Mouse (Mus musculus) neutrophil, adult 65 days (primary cell): Measurements from ENCODE around the gene Lepr. TPM values are rescaled to one million over a fixed set of nuclear protein-coding genes. Genes with fewer than 3 reads are reported as not detected.

Experiments used
- total RNA-seq: library from RNA; stranded (reverse); gene quantifications from 2 replicates; pipeline ENCODE4 v1.2.4, GENCODE M21; 2023

The Lepr gene
- 1.2 TPM in 1 of 2 replicates, not detected in the other for total RNA-seq

GRCm38 (mm10) chr4:101717367-101718121, at the start of gene Lepr:
Gene Lepr (plus strand): TSS chr4:101717404.

DNA sequence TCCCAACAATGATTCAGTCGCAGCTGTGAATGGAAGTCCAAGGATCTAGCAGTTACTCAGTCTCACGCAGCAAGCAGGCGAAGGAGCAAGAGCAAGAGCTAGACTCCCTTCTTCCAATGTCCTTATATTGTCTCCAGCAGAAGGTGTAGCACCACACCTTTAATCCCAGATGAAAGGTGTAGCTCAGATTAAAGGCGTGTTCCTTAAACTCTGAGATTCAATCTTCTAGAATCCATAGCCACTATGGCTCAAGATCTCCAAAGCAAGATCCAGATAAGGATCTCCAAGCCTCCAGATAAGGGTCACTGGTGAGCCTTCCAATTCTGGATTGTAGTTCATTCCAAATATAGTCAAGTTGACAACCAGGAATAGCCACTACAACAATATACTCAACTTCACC, 126.7 kb downstream of the Lepr start, which contains the start of gene B020004J07Rik:
Gene B020004J07Rik, minus strand, starts transcription at position 101 of the 400 bp plus-strand sequence.

Other genes with a start within 250 kb of the Lepr start
- 1.6 and 4.2 TPM in 2 replicates for gene Dnajc6, start 220.8 kb upstream of the Lepr start, total RNA-seq
- 38.8 and 41.0 TPM in 2 replicates for gene Leprot, start 69.7 kb upstream of the Lepr start, total RNA-seq
- gene B020004J07Rik, start 126.6 kb downstream of the Lepr start, total RNA-seq, result not detected in 2 replicates
- gene C130073F10Rik, start 176.4 kb downstream of the Lepr start, total RNA-seq, result not detected in 2 replicates
- not detected in 2 replicates for gene Gm12800, start 191.7 kb downstream of the Lepr start, total RNA-seq
- not detected in 2 replicates for gene Gm12794, start 223.0 kb downstream of the Lepr start, total RNA-seq